Mouse (Mus musculus) lung, adult 2 months (tissue): ENCODE measurements around the gene Plod3.
A peak's percentile ranks its signal among the peaks of the same experiment; 100 is the strongest.

Experiments
- CTCF ChIP-seq: fragments of 200-500 bp; IDR thresholded peaks from 2 replicates; pipeline ENCODE4 v1.5.1; 2011; ENCODE audit warnings: mild to moderate bottlenecking, low read length, control low read depth; ENCODE audit not compliant: insufficient read depth
- POLR2A ChIP-seq: fragments of 200-500 bp; IDR thresholded peaks from 2 replicates; pipeline ENCODE4 v1.6.1; 2011; ENCODE audit warnings: low read depth, mild to moderate bottlenecking, control low read depth, low read length, borderline replicate concordance; ENCODE audit errors: extremely low read depth

DNA sequence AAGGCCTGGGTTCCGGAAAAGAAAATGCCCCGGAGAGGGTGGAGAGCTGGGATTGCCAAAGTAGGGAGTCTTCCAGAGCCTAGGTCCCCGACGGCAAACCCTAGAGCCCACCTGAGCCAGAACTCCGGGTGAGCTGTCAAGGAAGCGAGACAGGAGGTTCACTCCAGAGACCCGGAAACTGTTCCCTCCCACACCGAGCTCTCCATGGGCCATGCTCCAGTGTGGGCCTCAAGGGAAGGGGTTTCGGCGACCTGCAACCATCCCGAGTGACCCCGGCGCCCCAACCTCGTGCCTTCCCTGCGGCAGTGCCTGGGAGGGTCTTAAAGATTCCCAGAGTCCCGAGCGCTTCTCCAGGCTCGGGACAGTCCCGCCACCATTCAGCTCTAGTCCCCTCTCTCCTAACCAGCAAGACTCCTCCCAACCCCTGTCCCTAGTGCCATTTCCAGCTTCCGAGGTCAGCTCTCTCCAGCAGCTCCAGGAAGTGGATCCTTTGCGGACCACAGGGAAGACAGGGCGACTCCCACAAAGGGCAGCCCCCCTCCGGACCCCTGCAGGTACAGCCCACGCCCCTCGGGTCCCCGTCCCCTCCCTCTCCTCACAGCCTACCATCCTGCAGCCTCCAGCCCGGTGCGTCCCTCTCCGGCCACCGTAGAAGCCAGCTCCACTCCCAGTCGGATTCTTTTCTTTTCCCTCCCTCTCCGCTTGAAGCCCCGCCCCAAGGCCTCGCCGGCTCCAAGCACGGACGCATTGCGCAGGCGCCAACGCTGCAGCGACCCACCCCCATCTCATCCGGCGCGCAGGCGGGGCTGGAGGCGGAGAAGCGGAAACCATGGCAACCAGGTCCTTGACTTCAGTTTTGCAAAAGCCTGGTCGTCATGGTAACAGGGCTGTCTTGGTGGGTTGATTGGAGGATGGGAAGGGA lies 58.8 kb downstream of the Plod3 start, which contains the start of gene Ap1s1:
- TF ChIP-seq CTCF (no peak), POLR2A (peak; percentile 42; the same call in 1 of the 2 replicates)
